Mouse (Mus musculus): Measurements from ENCODE around the gene Tmprss6. TPM values are rescaled to one million over a fixed set of nuclear protein-coding genes. Genes with fewer than 3 reads are reported as not detected.

Gene Tmprss6
- total RNA-seq, 2 experiments from 2014 or later: not detected

DNA sequence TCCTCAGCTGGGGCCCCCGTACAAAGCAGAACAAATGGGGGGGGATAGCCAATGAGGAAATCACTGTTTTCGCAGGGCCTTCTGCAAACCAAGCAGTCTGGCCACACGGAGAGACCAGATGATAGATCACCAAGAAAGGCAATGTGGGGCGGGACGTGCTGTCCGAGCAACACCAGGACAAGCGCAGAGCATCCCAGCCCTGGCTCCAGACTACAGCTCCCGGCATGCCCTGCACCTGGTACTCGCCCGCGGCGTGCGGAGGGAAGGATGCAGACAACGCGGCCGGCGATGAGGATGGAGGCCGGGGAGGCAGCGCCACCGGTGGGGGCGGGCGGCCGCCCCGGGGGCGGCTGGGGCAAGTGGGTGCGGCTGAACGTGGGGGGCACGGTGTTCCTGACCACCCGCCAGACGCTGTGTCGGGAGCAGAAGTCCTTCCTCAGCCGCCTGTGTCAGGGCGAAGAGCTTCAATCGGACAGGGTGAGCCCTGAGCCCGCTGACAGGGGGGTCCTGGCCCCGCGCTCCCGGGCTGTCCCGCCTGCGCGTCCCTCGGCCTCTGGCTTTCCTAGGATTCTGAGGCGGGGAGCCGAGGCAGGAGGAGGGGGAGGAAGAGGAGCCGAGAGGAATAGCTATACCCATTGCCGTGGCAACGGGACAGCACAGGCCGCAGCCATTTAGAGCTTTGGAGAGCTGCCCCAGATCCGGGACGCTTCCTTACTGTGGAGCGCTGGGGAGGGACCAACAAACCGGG is 39.9 kb downstream of the Tmprss6 start, which contains the start of gene Kctd17:
Kctd17 (plus strand) TSS at position 174 of the 748 bp plus-strand sequence.
- intact Hi-C loops (cut with DNase I): loop anchor here (2.0 to 5.0 kb wide), 2 partner anchors 22 to 256 kb away; partner anchors contain the start of genes Ift27 and Mpst

DNA sequence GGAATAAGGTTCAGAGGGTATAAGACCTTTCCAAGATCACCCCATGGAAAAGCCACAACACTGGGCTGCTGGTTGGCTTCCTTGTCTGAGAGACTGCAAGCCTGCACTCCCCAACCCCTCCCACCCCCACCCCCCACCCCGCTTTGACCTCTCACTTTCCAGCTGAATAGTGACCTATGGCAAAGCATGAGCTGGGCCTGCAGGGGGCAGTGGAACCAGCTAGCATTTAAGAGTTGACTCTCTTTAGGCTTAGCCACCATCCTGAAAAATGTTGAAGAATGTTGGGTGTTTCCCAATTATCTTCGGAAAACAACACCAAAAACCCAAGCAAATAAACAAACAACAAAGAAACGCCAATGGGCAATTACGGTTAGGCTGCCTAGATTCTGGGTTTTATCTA is 43.2 kb downstream of the Tmprss6 start:
- intact Hi-C loops (cut with DNase I): loop anchor here (5.0 kb wide), 1 partner anchor 253 kb away; the partner anchor contains the start of gene Ift27
- no peak for DNase-seq

More for the DNA sequence above, 39.9 kb downstream of the Tmprss6 start, which contains the start of gene Kctd17:
- peak; percentile 72 to 76 for DNase-seq

DNA sequence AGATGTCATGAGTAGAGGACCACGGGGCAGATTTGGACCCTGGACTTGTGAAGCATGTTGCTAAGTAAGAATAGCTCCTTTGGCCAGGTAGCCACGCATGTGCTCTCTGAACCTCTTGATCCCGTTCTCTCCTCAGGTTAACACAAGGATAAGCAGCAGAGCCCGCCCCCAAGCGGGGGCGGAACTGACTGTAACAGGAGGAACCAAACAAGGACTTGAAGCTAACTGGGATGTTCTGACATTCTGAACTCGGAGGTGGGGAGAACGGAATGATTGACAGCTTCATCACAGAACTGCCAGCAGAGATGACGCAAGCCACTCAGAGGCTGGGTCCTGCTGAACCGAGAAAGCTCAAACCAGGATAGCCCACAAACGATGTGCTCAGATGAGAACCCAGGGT is 43.9 kb downstream of the Tmprss6 start:
- DNase-seq: no peak
- intact Hi-C loops (cut with DNase I): loop anchor here (5.0 kb wide), 1 partner anchor 237 kb away; no protein-coding TSS in a partner anchor

DNA sequence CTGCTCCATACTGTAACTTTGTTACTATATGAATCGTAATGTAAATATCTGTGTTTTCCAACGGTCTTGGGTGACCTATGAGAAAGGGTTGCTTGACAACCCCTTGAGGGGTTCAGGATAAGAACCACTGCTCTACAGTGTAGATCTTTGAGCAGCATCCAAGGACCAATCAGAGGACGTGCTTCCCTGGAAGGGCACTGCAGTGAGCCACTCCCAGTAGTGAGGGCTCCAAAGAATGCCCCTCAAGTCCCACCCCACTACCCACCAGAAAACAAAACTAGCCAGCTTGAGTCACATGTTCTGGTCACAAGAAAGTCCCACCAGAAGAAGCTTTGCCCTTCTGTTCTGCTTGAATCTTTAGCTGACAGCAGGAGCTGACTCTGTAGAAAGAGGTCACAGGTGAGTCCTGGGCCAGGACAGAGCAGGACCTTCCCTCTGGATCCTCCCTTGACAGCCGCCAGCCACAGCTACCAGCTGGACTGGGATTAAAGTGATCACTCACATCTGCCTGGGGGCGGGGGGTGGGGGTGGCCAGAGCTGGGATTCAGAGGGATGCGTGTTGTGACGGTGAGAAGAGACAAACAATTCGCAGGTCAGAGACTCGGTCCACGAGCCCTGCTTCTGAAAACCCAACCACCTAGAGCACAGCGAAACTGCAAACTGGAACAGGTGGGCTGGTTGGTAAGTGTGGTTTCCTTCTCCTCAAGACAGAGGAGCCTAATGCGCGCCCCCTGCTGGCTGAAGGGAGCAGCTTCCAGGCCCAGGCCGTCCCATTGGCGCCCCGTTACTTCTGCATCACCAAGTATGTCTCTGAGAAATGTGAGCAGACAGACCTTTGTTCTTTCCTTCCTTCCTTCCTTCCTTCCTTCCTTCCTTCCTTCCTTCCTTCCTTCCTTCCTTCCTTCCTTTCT is 46.1 kb downstream of the Tmprss6 start:
- DNase-seq: peak; percentile 74 to 81
- intact Hi-C loops (cut with DNase I): loop anchor here (1.0 to 5.0 kb wide), 2 partner anchors 67 to 235 kb away; no protein-coding TSS in a partner anchor

DNA sequence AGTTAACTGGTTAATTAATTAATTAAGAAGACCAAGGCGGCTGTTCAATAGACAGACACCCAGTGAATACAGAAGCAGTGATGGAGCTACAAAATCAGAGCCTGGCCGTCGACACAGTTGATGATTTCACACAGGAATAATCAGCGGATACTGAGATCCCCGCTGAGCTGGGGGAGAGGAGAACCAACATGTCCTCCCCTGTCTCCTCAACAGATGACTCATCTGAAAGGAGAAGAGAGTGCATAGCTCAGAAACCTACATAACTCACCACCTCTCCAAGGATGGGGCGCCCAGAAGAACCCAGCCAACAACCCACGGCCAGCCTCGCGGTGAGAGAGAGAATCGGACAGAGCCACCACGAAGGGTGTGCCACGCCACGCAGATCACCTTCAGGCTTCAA is 48.0 kb downstream of the Tmprss6 start:
- no peak for DNase-seq

DNA sequence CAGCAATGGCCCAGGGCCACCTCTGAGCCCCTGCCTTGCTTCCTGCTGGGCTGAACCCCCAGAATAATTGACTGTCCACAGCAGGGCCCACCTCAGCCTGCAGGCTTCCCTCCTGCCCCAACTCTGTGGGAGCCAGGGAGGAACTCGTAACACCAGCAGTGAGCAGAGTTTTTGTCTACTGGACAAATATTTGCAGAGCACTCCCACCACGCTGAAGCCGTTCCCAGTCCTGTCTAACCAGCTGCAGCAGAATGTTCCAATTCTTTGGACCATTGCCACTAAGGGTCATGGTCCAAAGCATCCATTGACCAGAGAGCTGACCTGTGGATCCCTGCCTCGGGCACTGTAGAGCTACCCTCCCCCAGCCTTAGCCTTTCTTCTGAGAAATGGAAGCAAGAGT is 51.5 kb downstream of the Tmprss6 start:
- DNase-seq: no peak
- intact Hi-C loops (cut with DNase I): no loop called here

More for the DNA sequence above, 48.0 kb downstream of the Tmprss6 start:
- intact Hi-C loops (cut with DNase I): loop anchor here (5.0 kb wide), 1 partner anchor 233 kb away; no protein-coding TSS in a partner anchor

DNA sequence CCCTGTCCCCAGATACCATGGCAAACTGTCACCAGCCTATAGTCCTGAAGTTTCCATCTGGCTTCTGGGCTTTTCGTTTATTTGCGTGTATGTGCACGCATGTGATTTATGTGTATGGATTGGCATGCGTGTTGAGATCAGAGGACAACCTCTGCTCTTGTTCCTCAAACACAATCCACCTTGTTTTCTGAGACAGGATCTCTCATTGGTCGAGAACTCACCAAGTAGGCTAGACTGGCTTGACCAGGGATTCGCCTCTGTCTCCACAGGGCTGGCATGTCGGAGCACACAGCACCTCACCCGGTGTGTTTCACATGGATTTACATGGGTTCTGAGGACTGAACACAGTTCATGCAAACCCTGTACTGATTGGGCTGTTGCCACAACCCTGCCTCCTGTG is 54.3 kb downstream of the Tmprss6 start:
- no peak for DNase-seq
- intact Hi-C loops (cut with DNase I): no loop called here

DNA sequence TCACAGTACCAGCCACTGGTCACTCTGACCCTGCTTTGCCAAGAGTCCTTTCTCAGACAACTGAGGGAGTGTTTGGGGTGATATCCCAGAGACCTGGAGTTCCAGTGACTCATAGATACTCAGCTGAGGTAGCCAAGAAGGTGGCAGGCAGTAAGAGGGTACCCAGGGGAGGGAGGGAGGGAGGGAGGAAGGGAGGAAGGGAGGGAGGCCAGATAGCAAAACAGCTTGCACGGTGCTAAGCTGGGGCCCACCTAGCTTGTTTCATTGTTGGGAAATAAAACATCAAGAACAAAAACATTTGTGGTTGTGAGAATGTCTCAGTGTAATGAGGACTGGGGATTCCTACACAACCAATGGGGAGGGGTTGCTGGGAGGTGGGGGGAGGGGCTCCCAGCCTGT is 54.7 kb downstream of the Tmprss6 start:
- intact Hi-C loops (cut with DNase I): no loop called here
- DNase-seq: no peak

DNA sequence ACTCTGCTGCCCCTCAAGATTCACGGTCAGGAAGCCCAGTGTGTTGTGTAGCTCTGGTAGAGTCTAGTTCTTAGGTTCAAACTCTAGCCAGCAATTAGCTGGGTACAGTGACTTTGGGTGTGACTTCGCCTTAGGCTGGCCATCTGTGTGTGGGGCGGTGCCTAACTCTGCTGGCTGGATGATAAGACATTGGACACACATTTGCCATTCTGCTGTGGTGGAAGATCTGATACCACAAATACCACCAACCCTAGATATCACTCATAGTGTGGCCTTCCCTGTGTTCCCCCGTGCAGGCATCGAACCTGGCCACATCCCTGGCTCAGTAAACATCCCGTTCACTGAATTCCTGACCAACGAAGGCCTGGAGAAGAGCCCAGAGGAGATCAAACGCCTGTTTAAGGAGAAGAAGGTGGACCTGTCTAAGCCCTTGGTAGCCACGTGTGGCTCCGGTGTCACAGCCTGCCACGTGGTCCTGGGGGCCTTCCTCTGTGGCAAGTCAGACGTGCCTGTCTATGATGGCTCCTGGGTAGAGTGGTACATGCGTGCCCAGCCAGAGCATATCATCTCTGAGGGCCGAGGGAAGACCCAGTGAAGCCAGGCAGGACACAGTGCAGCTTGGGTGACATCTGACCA is 55.2 kb downstream of the Tmprss6 start:
- intact Hi-C loops (cut with DNase I): no loop called here
- no peak for DNase-seq

DNA sequence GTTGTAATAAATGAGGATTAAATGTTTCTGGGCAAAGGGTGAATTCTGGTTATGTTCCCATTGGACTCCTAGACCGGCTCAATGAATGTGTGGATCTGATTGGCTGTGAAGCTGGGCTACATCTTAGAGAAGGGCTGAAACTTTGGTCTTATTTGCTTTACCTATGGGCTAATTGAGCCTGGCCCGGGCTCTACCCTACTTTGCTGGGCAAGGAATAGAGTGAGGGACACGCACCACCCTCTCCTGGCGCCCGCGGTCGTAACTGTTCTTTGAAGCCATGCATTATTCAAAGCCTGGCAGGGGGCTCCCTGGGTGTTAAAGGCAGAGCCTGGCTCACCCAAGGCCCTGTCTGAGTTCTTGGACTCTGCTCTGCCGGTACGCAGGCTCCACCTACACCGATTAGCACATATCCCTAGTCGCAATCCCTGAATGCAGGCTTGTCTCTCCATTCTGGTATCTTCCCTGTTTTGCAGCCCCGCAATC is 58.8 kb downstream of the Tmprss6 start:
- intact Hi-C loops (cut with DNase I): no loop called here
- no peak for DNase-seq

DNA sequence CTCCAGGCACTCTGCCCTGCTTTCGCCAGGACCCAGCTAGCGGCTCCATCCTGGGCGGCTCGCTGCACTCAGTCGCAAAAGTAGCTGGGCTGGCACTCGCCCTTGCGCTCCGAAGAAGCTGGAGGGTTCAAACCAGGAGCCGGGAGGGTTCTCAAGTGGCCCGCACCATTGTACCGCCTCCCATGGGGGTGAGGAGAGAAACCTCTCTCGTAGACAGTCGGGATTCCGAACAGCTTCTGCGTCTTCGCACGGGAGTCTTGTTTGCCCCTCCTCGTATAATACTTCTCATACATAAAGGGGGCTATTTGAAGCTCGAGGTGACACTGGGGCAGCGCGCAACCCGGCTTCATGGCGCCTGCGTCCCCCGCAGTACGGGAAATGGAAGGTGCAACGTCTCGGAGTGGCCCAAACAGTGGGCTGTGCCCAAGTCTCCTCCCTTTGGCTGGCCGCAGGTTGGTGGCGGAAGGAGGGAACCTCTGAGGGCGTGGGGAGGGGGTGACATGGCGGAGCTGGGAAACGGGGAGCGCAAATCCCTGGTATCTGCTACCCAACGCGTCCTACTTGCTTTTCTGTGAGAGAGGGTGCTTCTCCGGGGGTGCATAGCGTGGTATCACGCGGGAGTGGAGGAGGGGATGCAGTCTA is 62.0 kb downstream of the Tmprss6 start, which contains the start of gene Mpst:
Mpst (plus strand) TSS at position 124 of the 642 bp plus-strand sequence.
- intact Hi-C loops (cut with DNase I): loop anchor here (2.0 kb wide), 1 partner anchor 22 kb away; the partner anchor contains the start of gene Kctd17
- peak; percentile 90 to 97 for DNase-seq

DNA sequence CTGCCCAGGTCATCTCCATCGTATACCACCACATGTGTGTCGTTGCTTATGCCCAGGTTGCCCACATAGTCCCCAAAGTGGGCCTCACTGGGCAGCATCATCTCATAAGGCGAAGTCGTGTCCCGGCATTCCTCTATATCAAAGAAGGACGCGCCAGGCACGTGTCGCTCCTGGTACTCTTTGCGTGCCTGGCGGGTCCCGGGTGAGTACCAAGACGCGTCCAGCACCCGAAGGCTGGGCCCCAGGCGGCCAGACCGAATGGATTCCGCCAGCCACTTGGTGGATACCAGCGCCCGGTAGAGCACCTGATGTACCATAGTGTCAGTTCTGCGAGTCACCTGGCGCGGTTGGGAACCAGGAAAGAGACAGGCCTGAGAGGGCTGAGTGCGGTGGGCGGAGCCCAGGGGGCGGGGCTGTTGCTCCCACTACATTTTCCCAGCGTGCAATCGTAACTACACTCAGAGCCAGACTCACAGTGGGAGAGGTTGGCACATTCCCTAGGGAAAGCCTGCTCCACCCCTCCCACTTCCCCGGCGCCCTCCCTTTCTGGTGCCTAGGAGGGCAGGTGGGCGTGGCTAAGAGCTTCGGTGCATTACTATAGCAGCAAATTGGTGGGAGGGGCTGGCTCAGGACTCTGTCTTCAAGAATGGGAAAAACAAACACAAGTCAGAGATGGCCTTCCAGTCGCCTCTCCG is 62.8 kb downstream of the Tmprss6 start, which contains the start of gene Tst:
Tst (minus strand) TSS at position 391 of the 695 bp plus-strand sequence.
- intact Hi-C loops (cut with DNase I): loop anchor here (2.0 kb wide), 1 partner anchor 23 kb away; the partner anchor contains the start of gene Kctd17
- DNase-seq: peak; percentile 83

DNA sequence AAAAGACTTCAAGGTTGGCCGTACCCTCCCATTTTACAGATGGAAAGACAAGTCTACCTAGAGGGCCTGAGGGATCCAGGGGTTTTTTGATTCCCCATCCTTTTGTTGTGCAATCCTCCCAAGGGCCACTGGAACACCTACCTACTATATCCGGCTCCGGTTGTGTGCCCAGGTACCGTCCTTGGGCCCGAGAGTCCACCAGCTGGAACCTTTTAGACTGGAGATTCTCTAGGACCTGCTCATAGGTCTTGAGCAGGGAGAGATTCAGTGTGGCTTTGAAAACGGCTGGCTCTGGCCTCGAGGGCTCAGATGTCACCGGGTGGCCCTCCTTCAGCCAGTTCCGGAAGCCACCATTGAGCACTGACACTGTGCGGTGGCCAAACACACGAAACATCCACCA is 63.3 kb downstream of the Tmprss6 start:
- intact Hi-C loops (cut with DNase I): no loop called here
- DNase-seq: no peak

DNA sequence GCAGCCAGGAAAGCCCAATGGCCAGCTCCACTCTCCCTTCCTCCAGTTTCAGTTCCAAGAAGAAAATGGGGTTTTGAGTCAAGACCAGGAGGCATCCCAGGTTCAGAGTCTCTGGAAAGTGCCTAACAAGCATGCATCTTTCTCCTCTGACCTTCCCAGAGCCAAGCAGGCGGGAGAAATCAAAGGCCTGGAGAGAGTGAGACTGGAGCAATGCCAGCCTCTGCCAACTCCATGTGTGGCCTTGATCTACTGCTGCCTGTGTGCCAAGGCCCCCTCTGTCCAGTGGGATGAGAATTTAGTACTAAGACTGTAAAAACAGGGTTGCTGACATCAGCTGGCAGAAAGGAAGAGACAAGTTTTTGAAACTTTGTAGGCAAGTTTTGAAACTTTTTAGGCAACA is 64.5 kb downstream of the Tmprss6 start:
- peak; percentile 32 to 38 for DNase-seq
- intact Hi-C loops (cut with DNase I): no loop called here

DNA sequence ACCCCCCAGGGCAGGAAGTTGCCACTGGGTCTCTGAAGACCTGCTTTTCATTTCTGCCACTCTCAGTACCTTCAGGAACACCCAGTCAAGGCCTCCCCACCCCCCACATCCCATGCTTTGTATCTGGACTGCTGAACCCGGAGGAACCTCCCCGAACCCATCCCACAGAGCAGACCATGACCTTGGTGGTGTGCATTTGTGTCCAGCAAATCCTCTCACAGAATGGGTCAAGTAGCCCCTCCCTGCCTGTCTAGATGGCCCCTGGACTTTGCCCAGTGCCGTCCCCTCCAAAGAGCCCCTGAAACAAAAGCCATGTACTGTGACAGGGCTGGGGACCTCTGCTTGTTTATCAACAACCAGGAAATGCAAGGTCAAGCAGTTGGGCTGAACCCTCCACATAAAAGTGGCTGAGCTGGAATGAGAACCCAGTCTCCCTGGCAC is 65.1 kb downstream of the Tmprss6 start:
- no peak for DNase-seq
- intact Hi-C loops (cut with DNase I): no loop called here

DNA sequence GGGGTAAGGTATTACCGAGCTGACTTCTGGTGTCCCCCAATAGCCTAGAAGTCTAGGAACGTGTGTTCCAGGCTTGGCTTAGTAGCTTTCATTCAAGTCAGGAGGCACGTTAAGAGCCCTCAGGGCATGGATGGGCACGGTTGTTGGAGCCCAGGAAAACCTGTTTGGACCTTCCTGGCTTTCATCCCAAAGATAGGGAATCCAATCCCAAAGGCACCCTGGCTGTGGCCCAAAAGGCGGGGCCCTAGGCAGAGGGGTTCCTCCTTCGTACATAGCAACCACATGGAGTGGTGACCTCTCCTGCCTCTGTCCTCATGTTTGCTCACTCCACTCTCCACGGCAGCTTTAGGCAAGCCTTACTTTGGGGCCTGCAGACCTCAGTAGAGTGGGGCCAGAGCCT is 66.0 kb downstream of the Tmprss6 start:
- intact Hi-C loops (cut with DNase I): no loop called here
- peak; percentile 26 to 29 for DNase-seq

DNA sequence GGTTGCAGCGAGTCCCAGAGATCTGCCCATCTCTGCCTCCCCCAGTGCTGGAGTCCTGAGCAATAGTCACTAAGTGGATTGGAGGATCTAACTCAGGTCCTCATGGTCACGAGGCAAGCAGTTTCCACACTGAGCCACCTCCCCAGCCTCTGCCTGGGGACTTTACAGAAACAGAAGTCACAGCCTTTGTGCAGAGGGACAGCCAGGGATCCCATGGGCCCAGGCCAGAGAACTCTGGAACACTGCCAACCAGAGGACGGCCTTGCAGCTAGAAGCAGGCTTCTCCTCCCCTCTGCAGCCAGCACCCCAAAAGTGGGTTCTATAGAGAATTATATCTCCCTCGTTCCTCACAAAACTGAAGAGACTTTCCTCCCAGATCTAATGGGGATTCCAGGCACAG is 66.5 kb downstream of the Tmprss6 start:
- intact Hi-C loops (cut with DNase I): no loop called here
- DNase-seq: peak; percentile 74 to 79

DNA sequence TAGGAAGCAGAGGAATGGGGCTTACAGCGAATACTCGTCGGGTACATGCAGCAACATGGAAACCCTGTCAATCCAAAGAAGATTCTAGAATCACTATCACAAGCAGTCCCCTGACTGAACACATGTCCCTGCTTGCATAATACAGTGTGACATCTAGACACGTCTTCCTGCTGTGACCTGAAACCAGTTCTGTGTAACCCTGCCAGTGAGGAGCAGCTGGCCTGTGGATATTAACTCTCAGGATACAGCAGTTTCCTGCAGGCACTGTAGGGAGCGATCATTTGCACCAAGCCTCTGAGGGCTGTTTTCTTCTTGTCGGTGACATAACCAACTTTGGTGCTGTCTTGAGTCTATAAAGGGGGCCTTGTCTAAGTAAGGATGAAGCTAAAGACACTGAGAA is 67.1 kb downstream of the Tmprss6 start:
- DNase-seq: no peak
- intact Hi-C loops (cut with DNase I): no loop called here

DNA sequence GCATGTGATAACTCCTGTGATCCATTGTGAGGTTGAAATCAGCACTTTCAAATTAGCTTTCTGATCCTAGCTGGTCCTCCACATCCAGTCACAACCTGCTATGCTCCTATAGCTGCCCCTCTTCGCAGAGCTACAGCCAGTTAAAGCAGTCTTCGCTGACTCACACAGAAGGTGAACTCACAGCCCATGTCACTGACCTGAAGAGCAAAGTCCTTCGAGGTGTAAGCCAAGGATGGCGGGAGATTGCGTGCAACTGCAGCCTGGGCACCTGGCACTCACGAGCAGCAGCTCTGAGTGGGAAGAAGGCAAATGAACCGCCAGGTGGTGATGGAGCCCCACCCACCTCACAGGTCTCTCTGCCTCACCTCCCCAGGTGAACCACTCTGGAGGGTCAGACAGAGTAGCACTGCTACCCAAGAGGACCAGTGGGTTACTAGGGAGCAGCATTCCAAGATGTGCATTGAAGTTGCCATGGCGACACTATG is 72.9 kb downstream of the Tmprss6 start, which contains the start of gene Tex33:
Tex33 (minus strand) TSS at position 435 of the 485 bp plus-strand sequence.
- no peak for DNase-seq
- intact Hi-C loops (cut with DNase I): no loop called here
